Mouse (Mus musculus): Measurements from ENCODE around the gene Lims1. TPM values are rescaled to one million over a fixed set of nuclear protein-coding genes. Genes with fewer than 3 reads are reported as not detected.

Gene Lims1
- total RNA-seq, 2 experiments from 2014 or later: 35.4 to 46.2 TPM

DNA sequence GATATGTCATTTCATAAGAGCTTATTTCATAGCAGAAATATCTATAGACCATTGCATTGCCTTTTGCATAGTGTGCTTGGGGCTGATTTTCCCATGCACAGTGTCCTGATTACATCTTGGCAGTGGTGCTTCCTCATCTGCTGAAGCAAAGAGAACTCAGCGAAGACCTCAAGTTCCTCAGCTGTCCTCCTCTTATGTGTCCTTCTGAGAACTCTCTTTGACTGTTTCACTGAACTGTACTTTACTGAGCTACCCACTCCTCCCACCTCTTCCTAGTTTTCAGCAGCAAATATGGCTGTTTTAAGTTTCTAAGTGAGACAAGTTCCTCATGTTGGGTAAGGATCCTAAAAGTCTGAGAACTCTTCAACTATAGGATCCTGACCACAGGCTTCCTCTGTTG lies 58.6 kb downstream of the Lims1 start:
- no peak for DNase-seq (ENCODE audit: low spot score in 2 of 2)

- no peak for DNase-seq (ENCODE audit: low spot score in 2 of 2)
These were observed 59.4 kb downstream of the Lims1 start for GRCm38 (mm10) chr10:58382621-58383101.

- no peak for DNase-seq (ENCODE audit: low spot score in 2 of 2)
These were observed 60.0 kb downstream of the Lims1 start for GRCm38 (mm10) chr10:58383282-58383681.

DNA sequence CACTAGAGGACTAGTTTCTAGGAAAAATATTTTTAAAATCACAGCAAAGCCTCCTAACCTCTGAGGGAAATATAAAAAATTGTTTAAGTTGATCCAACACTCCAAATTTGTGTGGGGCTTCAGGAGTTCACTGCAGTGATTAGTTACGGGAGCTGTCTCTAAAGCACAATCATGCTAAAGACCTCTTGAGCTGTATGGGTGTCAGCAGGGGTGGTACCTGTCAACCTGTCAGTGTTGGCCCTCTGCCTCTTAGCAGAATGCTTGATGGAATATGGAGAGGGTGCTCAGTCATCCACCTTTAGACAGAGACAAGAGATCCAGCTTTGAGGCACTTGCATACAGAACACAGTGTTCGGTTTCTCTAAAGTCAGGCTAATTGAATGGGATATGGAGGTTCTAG lies 60.5 kb downstream of the Lims1 start:
- DNase-seq (ENCODE audit: low spot score in 2 of 2): no peak

DNA sequence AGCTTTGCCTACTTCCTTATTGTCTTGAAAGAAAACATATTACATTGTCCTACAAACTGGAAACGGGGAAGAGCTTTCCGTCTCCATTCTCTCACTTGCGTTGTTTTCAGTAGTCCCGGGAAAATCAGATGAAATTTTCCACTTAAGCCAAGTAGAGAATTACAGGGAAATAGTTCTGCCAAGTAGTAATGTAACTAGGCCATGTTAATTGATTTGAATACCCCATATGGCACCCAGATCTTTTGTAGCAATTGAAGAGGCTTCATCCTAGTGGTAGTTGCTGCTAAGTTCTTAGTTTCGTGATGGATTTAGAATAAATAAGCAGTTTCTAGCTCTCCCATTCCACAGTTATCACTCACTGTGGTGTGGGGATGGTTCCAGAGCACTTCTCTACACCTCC lies 62.4 kb downstream of the Lims1 start:
- DNase-seq (ENCODE audit: low spot score in 2 of 2): no peak

DNA sequence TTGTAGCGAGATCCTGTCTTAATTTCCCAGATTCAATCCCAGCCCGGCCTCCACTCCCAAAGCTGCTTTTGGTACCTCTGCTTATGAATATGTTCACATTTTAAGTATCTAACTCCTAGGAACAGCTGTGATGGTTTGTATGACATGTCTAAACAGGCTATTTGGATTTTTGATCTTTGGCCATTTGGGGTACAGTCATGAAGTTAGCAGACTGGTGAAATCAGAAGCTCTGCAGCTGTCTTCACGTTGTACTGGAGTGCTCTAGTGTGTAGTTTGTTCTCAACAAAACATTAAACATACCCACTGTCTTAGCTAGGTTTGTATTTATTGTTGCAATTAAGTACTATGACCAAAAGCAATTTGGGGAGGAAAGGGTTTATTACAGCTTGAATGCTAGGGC lies 63.7 kb downstream of the Lims1 start:
- no peak for DNase-seq (ENCODE audit: low spot score in 2 of 2)

- no peak for DNase-seq (ENCODE audit: low spot score in 2 of 2)
These were observed 65.4 kb downstream of the Lims1 start for GRCm38 (mm10) chr10:58388648-58389047.

DNA sequence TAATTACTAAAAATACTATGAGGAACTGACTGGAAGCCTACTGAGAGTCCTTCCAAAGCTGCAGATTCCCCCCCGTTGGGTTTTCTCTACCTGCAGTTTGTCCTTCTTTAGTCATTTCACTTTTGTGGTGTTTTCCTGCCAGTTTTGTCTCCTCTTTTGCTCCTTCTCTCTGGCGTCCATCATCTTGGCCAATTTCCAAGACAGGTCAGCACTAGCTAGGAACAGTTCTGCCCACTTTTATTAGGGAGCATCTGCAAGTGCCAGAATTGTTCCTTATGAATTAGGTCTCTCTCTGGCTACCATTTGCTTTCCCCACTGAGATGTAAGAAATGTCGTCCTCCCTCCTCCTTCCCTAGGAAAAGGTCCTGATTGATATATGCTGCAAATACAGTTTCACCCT lies 65.9 kb downstream of the Lims1 start:
- no peak for DNase-seq (ENCODE audit: low spot score in 2 of 2)

DNA sequence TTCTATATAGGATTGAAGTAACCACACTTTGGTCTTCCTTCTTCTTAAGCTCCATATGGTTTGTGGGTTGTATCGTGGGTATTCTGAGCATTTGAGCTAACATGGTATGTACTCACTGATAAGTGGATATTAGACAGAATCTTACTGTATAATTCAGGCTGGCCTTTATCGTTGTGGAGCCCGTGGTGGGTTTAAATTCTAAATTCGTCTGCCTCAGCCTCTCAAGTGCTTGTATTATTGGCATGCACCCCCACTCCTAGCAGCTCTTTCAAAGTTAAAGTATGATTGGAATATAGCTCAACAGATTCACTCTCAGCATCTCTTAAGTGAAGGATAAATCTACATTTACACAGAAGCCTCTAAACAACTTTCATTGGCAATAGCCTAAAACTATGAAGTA lies 69.2 kb downstream of the Lims1 start:
- DNase-seq (ENCODE audit: low spot score in 2 of 2): no peak

DNA sequence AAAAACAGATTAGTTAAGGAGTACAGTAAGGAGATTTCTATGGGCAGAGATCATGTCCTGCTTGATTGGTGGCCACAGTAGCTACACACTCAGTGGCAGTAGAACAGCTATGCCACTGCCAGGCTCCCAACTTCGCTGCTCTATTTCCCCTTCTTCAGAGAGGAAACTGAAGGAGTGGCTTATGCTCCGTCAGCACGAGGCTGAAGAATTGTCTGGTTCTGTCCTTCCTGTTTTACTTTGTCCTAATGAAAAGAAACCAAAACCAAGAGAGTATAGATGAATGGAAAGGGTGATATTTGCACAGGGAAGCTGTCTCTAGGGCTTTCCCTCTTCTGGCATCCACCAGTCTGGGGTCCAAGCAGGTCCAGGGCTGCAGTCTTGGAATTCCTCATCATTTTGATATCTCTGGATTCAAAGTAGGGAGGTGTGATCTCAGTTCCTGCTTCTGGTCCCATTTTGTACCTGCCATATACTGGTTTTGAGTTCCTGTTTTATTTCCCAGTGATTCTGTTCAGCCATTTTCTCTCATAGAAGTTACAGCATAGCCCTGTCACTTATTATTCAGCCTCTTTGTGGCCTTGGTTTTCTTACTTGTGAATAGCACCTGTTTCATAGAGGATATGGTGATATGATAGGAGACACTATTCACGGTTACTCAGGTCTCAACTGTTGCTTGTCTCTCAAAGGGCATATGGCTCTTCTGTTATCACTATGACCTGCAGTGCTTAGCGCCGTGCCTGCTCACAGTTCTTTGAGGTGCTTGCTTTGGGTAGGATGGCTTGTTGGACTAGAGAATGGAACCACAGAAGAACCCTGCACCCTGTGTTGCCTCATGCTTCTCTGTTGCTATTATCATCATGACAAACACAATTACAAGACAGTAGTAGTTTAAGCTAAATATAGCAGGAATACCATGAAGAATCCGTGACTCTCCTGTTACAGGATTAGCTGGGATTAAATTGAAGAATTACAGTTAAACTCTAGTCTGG lies 70.1 kb downstream of the Lims1 start:
- DNase-seq (ENCODE audit: low spot score in 2 of 2): no peak

- peak; percentile 47 to 59 for DNase-seq (ENCODE audit: low spot score in 2 of 2)
These were observed 70.9 kb downstream of the Lims1 start for GRCm38 (mm10) chr10:58394170-58394569.

DNA sequence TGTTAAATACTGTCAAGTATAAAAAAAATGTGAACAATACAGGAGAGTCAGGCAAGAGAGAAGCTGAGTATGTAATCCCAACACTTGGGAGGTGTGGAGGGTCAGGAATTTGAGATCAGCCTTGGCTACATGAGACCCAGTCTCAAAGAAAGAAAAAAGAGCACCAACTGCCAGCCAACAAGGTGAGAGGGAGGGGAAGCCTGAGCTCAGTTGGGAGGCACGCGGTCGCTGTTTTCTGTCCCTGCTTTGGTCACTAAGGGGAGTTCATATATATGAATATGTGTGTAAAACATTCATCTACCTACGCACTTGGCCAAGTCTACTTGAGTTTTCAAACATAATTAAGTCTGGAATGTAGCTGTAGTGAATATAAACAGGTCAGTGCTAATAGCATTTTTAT lies 72.0 kb downstream of the Lims1 start:
- no peak for DNase-seq (ENCODE audit: low spot score in 2 of 2)

DNA sequence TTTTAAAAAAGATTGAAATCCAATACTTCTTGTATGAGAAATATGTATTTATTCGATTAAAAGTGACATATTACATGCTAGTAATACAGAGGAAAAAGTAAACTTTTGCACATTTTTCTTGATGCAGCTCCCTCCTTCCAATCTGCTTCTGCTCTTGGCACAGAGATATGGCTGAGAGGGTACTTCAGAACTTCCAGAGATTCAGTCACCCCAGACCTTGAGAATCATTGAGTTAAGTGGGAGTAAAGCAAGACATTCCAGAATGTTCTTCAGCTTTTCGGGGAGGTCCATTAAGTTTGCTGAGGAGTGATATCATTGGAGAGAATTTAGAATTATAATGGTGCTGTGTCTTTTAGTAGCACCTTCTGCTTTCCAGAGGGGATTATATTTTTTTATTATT lies 72.5 kb downstream of the Lims1 start:
- DNase-seq (ENCODE audit: low spot score in 2 of 2): no peak

GRCm38 (mm10) chr10:58396600-58396999 lies 73.3 kb downstream of the Lims1 start:
- DNase-seq (ENCODE audit: low spot score in 2 of 2): no peak

GRCm38 (mm10) chr10:58398941-58399340 lies 75.7 kb downstream of the Lims1 start:
- no peak for DNase-seq (ENCODE audit: low spot score in 2 of 2)

- DNase-seq (ENCODE audit: low spot score in 2 of 2): no peak
These were observed 78.6 kb downstream of the Lims1 start for GRCm38 (mm10) chr10:58401838-58402237.

GRCm38 (mm10) chr10:58404639-58405038 lies 81.4 kb downstream of the Lims1 start:
- DNase-seq (ENCODE audit: low spot score in 2 of 2): no peak

DNA sequence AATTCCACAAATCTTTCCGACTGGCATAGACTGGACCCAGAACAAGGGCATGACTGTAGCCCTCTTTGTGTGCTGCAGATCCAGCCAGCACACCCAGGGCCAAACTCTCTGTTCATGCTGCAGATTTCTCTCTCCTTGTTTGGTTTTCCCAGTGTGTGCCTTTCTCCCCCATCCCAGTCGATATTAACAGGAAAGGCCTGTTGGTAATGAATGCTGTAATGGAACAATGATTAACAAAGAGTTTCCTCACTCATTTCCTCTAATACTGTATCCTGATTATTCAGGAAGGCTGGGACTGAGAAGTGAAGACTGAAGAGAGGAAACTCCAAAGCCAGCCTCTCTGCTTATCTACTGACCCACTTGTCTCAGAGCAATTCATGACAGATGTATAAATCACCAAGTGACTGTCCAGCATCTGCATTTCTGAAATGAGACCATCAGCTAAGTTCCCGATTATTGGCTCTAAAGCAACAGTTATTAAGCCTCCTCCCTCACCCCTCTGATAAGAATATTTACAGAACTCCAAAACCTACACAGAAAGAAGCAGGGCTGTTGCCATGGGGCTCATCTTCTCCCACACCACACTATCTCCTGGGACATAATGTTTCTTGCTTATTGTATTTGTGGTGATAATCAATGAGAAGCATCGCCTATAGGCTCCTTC lies 82.2 kb downstream of the Lims1 start:
- DNase-seq (ENCODE audit: low spot score in 2 of 2): no peak

- no peak for DNase-seq (ENCODE audit: low spot score in 2 of 2)
These were observed 82.7 kb downstream of the Lims1 start for GRCm38 (mm10) chr10:58405949-58406305.

- no peak for DNase-seq (ENCODE audit: low spot score in 2 of 2)
These were observed 89.1 kb downstream of the Lims1 start for GRCm38 (mm10) chr10:58412331-58412730.

DNA sequence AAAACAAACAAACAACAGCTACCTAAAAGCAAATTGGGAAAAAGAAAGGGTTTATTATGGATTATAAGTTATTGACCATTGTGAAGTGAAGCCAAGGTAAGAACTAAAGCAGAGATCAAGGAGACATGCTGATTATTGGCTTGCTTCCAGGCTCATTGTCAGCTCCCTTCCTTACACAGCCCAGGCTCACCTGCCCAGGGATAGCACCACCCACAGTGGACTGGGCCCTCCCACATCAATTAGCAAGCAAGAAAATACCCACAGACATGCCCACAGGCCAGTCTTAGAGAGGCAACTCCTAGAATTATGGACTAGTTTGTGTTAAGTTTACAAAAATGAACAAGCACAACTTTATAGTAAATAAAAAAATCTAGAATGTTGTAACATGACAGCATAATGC lies 89.6 kb downstream of the Lims1 start:
- DNase-seq (ENCODE audit: low spot score in 2 of 2): no peak

- no peak for DNase-seq (ENCODE audit: low spot score in 2 of 2)
These were observed 93.4 kb downstream of the Lims1 start for GRCm38 (mm10) chr10:58416702-58417101.
